Mouse (Mus musculus): ENCODE results near the gene Taf5. TPM values are rescaled to one million over a fixed set of nuclear protein-coding genes. Genes with fewer than 3 reads are reported as not detected.

The Taf5 gene
- polyA plus RNA-seq, 1 experiment from 2014 or later = 6.6 TPM

GRCm38 (mm10) chr19:47049840-47050239 is 17.7 kb upstream of the Taf5 start:
- H3K27ac ChIP-seq (replicated peaks; ENCODE audit: low read depth, low read length) = peak overlapping the region; percentile 94; the same call in 1 of the 2 replicates
- WGBS = 6% methylated on average over 7 of the region's 7 CpGs
- no peak for DNase-seq (ENCODE audit: low spot score)

GRCm38 (mm10) chr19:47050271-47051032 is 17.1 kb upstream of the Taf5 start, which contains the start of gene Pcgf6:
TSS of gene Pcgf6 (minus strand) at chr19:47050906.
- H3K4me1 ChIP-seq (ENCODE audit: control insufficient read depth, insufficient read depth, low read length) = peaks cover 13% of the 10 kb centered on the region
- H3K27me3 ChIP-seq (replicated peaks; ENCODE audit: control insufficient read depth, insufficient read depth, low read length) = no peaks in the 10 kb centered on the region
- H3K36me3 ChIP-seq (ENCODE audit: control insufficient read depth, insufficient read depth, low read length) = peaks cover 23% of the 10 kb centered on the region
- H3K9me3 ChIP-seq (ENCODE audit: control insufficient read depth, low read length) = no peaks in the 10 kb centered on the region
- peak within 1 kb of the TSS; percentile 85 for H3K9ac ChIP-seq (ENCODE audit: low read depth, low read length)
- ATAC-seq (ENCODE audit: low read depth) (peak; percentile 95), DNase-seq (ENCODE audit: low spot score) (peak; percentile 87)
- peak within 1 kb of the TSS; percentile 73 for H3K4me2 ChIP-seq (ENCODE audit: low read depth, low read length)
- WGBS = under 1% methylated on average over 65 of the region's 75 CpGs
- H3K27ac ChIP-seq (replicated peaks; ENCODE audit: low read depth, low read length) = peak within 1 kb of the TSS; percentile 94
- peak within 1 kb of the TSS; percentile 88 for H3K4me3 ChIP-seq (ENCODE audit: low read depth, low read length)

More at GRCm38 (mm10) chr19:47049840-47050239, 17.7 kb upstream of the Taf5 start:
- H3K4me3 ChIP-seq (ENCODE audit: low read depth, low read length) = peak overlapping the region; percentile 88
- ATAC-seq (ENCODE audit: low read depth) = no peak
- peak overlapping the region; percentile 85 for H3K9ac ChIP-seq (ENCODE audit: low read depth, low read length)
- no peaks in the 10 kb centered on the region for H3K9me3 ChIP-seq (ENCODE audit: control insufficient read depth, low read length)
- H3K4me2 ChIP-seq (ENCODE audit: low read depth, low read length) = peak overlapping the region; percentile 73
- H3K36me3 ChIP-seq (ENCODE audit: control insufficient read depth, insufficient read depth, low read length) = peaks cover 27% of the 10 kb centered on the region
- H3K4me1 ChIP-seq (ENCODE audit: control insufficient read depth, insufficient read depth, low read length) = peaks cover 13% of the 10 kb centered on the region
- H3K27me3 ChIP-seq (replicated peaks; ENCODE audit: control insufficient read depth, insufficient read depth, low read length) = no peaks in the 10 kb centered on the region

DNA sequence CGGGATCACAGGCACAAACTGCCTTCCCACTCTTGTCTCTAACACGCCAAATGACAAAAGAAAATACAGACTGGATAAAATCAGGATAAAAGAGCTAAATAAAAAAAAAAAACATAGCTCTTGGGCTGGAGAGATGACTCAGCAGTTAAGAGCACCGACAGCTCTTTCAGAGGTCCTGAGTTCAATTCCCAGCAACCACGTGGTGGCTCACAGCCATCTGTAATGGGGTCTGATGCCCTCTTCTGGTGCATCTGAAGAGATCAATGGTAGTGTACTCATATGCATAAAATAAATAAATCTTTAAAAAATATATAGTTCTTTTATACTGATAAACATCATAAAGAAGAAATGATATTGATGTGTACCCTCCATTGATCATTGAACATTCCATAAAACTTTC is 14.6 kb upstream of the Taf5 start:
- WGBS = 76% methylated on average over 4 of the region's 4 CpGs
- Histone ChIP-seq H3K4me2 (ENCODE audit: low read depth, low read length) (no peak overlapping the region), H3K4me3 (ENCODE audit: low read depth, low read length) (no peak overlapping the region), H3K36me3 (ENCODE audit: control insufficient read depth, insufficient read depth, low read length) (no peaks in the 10 kb centered on the region), H3K9me3 (ENCODE audit: control insufficient read depth, low read length) (no peaks in the 10 kb centered on the region), H3K9ac (ENCODE audit: low read depth, low read length) (no peak overlapping the region), H3K4me1 (ENCODE audit: control insufficient read depth, insufficient read depth, low read length) (peaks cover 13% of the 10 kb centered on the region), H3K27me3 (replicated peaks; ENCODE audit: control insufficient read depth, insufficient read depth, low read length) (no peaks in the 10 kb centered on the region), H3K27ac (replicated peaks; ENCODE audit: low read depth, low read length) (no peak overlapping the region)
- ATAC-seq (ENCODE audit: low read depth) (no peak), DNase-seq (ENCODE audit: low spot score) (no peak)

DNA sequence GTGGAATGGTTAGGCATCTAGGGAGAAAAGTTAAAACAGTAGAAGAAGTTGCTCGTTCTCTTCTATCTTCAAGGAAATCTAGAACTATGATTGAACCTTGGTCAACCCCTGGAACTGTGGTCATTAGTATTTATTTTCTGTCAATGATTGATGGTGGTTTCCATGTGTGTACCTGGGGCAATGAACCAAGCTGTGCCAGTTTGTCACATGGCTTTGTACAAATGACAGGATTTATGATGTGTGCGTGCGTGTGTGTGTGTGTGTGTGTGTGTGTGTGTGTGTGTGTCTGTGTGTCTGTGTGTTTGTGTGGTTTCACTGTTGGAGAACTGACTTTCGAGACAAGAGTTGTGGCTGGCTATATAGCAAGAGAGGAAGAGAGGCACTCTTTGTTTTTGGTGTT is 14.1 kb upstream of the Taf5 start:
- DNase-seq (ENCODE audit: low spot score) (no peak), ATAC-seq (ENCODE audit: low read depth) (no peak)
- WGBS = 85% methylated on average over 4 of the region's 4 CpGs
- Histone ChIP-seq H3K4me3 (ENCODE audit: low read depth, low read length) (no peak overlapping the region), H3K36me3 (ENCODE audit: control insufficient read depth, insufficient read depth, low read length) (no peaks in the 10 kb centered on the region), H3K4me2 (ENCODE audit: low read depth, low read length) (no peak overlapping the region), H3K9ac (ENCODE audit: low read depth, low read length) (no peak overlapping the region), H3K9me3 (ENCODE audit: control insufficient read depth, low read length) (no peaks in the 10 kb centered on the region), H3K4me1 (ENCODE audit: control insufficient read depth, insufficient read depth, low read length) (peaks cover 13% of the 10 kb centered on the region), H3K27me3 (replicated peaks; ENCODE audit: control insufficient read depth, insufficient read depth, low read length) (no peaks in the 10 kb centered on the region), H3K27ac (replicated peaks; ENCODE audit: low read depth, low read length) (no peak overlapping the region)

- Histone ChIP-seq H3K27ac (replicated peaks; ENCODE audit: low read depth, low read length) (no peak overlapping the region), H3K4me2 (ENCODE audit: low read depth, low read length) (no peak overlapping the region), H3K9me3 (ENCODE audit: control insufficient read depth, low read length) (no peaks in the 10 kb centered on the region), H3K4me1 (ENCODE audit: control insufficient read depth, insufficient read depth, low read length) (no peaks in the 10 kb centered on the region), H3K27me3 (replicated peaks; ENCODE audit: control insufficient read depth, insufficient read depth, low read length) (no peaks in the 10 kb centered on the region), H3K9ac (ENCODE audit: low read depth, low read length) (no peak overlapping the region), H3K36me3 (ENCODE audit: control insufficient read depth, insufficient read depth, low read length) (no peaks in the 10 kb centered on the region), H3K4me3 (ENCODE audit: low read depth, low read length) (no peak overlapping the region)
- DNase-seq (ENCODE audit: low spot score) (no peak), ATAC-seq (ENCODE audit: low read depth) (no peak)
- WGBS = 67% methylated on average over 1 of the region's 1 CpGs
Observed at GRCm38 (mm10) chr19:47057684-47058083, 9.9 kb upstream of the Taf5 start.

- Histone ChIP-seq H3K36me3 (ENCODE audit: control insufficient read depth, insufficient read depth, low read length) (peaks cover 4% of the 10 kb centered on the region), H3K4me3 (ENCODE audit: low read depth, low read length) (no peak overlapping the region), H3K9me3 (ENCODE audit: control insufficient read depth, low read length) (no peaks in the 10 kb centered on the region), H3K4me1 (ENCODE audit: control insufficient read depth, insufficient read depth, low read length) (no peaks in the 10 kb centered on the region), H3K27me3 (replicated peaks; ENCODE audit: control insufficient read depth, insufficient read depth, low read length) (no peaks in the 10 kb centered on the region), H3K27ac (replicated peaks; ENCODE audit: low read depth, low read length) (no peak overlapping the region), H3K9ac (ENCODE audit: low read depth, low read length) (no peak overlapping the region), H3K4me2 (ENCODE audit: low read depth, low read length) (no peak overlapping the region)
- WGBS = 97% methylated on average over 3 of the region's 3 CpGs
- no peak for ATAC-seq (ENCODE audit: low read depth)
- no peak for DNase-seq (ENCODE audit: low spot score)
Observed at GRCm38 (mm10) chr19:47065860-47066259, 1.7 kb upstream of the Taf5 start.

DNA sequence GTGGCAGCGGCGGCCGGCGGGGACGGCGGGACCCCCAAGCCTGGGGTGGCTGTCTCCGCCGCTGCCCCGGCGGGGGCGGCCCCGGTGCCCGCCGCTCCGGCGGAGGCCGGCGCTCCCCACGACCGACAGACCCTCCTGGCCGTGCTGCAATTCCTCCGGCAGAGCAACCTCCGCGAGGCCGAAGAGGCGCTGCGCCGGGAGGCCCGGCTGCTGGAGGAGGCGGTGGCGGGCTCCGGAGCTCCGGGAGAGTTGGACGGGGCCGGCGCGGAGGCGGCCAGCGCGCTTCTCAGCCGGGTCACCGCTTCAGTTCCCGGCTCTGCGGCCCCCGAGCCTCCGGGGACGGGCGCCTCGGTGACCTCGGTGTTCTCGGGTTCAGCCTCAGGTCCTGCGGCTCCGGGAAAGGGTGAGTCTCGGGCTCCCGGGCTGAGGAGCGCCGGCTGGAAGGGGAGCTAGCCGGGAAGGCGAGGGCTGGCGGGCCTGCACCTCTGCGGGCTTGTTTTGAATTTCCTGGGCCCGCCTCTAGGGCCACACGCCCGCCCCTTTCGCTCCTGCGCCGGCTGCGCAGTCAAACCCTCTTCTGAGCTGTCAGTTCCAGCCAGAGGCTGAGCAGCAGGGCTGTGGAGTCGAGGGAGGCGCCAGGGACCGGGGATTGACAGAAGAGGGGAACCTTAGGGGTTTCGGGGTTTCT is 522 bp downstream of the Taf5 start:
- WGBS = 0% methylated on average over 25 of the region's 72 CpGs

DNA sequence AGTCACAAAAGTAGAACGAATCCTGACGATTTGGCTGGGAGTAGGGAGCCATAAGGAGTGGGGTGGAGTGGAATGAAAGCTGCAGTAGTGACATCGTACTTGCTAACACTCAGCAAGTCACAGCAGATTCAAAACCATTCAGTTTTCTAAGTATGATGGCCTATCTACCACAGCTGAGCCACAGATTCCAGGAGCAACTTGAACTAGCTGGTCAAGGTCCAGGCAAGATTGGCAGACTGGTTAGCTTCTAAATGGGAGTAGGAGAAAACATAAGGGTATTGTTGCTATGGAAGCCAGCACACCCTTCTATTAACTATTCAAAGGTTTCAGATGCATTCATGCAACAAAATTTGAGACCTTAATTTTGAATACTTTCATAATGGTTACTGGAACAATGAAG is 20.7 kb downstream of the Taf5 start:
- H3K4me3 ChIP-seq (ENCODE audit: low read depth, low read length) = no peak overlapping the region
- peaks cover 43% of the 10 kb centered on the region for H3K36me3 ChIP-seq (ENCODE audit: control insufficient read depth, insufficient read depth, low read length)
- ATAC-seq (ENCODE audit: low read depth) (no peak), DNase-seq (ENCODE audit: low spot score) (no peak)
- WGBS = 83% methylated on average over 3 of the region's 3 CpGs
- no peak overlapping the region for H3K27ac ChIP-seq (replicated peaks; ENCODE audit: low read depth, low read length)
- no peak overlapping the region for H3K9ac ChIP-seq (ENCODE audit: low read depth, low read length)
- H3K9me3 ChIP-seq (ENCODE audit: control insufficient read depth, low read length) = no peaks in the 10 kb centered on the region
- 0 out of 2 replicates have a peak overlapping the region, but pooled peaks have one; percentile 3 for H3K4me2 ChIP-seq (ENCODE audit: low read depth, low read length)
- H3K27me3 ChIP-seq (replicated peaks; ENCODE audit: control insufficient read depth, insufficient read depth, low read length) = no peaks in the 10 kb centered on the region
- peaks cover 12% of the 10 kb centered on the region for H3K4me1 ChIP-seq (ENCODE audit: control insufficient read depth, insufficient read depth, low read length)

More for the DNA sequence above, 522 bp downstream of the Taf5 start:
- Histone ChIP-seq H3K4me3 (ENCODE audit: low read depth, low read length) (peak overlapping the region; percentile 99), H3K27me3 (replicated peaks; ENCODE audit: control insufficient read depth, insufficient read depth, low read length) (no peaks in the 10 kb centered on the region), H3K4me1 (ENCODE audit: control insufficient read depth, insufficient read depth, low read length) (no peaks in the 10 kb centered on the region), H3K27ac (replicated peaks; ENCODE audit: low read depth, low read length) (peak overlapping the region; percentile 88), H3K36me3 (ENCODE audit: control insufficient read depth, insufficient read depth, low read length) (peaks cover 25% of the 10 kb centered on the region), H3K4me2 (ENCODE audit: low read depth, low read length) (peak overlapping the region; percentile 62), H3K9me3 (ENCODE audit: control insufficient read depth, low read length) (no peaks in the 10 kb centered on the region), H3K9ac (ENCODE audit: low read depth, low read length) (peak overlapping the region; percentile 91)
- ATAC-seq (ENCODE audit: low read depth) = peak; percentile 95
- DNase-seq (ENCODE audit: low spot score) = peak; percentile 95
